Mouse (Mus musculus) olfactory bulb, adult 2 months (tissue): ENCODE measurements around the gene Tmprss12. TPM values are rescaled to one million over a fixed set of nuclear protein-coding genes. Genes with fewer than 3 reads are reported as not detected.
"Not testable (repeated sequence)": the region's sequence is repeated elsewhere in the genome, so short reads cannot be mapped to it uniquely, and the experiment has no call there.

ENCODE experiments used
- H3K27ac ChIP-seq: fragments of 200-500 bp; 2 replicates; pipeline ENCODE4 v1.5.1; 2012; ENCODE audit warnings: low read depth, low read length; ENCODE audit not compliant: insufficient read depth
- H3K4me1 ChIP-seq: fragments of 200-500 bp; 2 replicates; pipeline ENCODE4 v1.6.1; 2012; ENCODE audit warnings: low read length; ENCODE audit not compliant: control insufficient read depth, insufficient read depth
- H3K4me3 ChIP-seq: fragments of 200-500 bp; 2 replicates; pipeline ENCODE4 v1.5.1; 2012; ENCODE audit warnings: mild to moderate bottlenecking, low read depth, low read length, moderate library complexity; ENCODE audit not compliant: insufficient read depth
- CTCF ChIP-seq: fragments of 200-500 bp; IDR thresholded peaks from 2 replicates; pipeline ENCODE4 v1.5.1; 2012; ENCODE audit warnings: low read depth, mild to moderate bottlenecking, low read length, moderate library complexity; ENCODE audit not compliant: insufficient read depth
- POLR2A ChIP-seq: fragments of 200-500 bp; IDR thresholded peaks from 2 replicates; pipeline ENCODE4 v1.6.1; 2012; ENCODE audit warnings: mild to moderate bottlenecking, low read depth, low read length, moderate library complexity; ENCODE audit not compliant: insufficient read depth
- WGBS: fragments of 180-500 bp; shearing (Covaris S2); methylation state at CpG from one replicate; pipeline ENCODE4 v1.1.7; 2018; 5-methylcytosine and 5-hydroxymethylcytosine counted together
- polyA plus RNA-seq: library from polyadenylated mRNA; stranded (reverse); fragments of >200 nt; gene quantifications from 2 replicates; pipeline ENCODE4 v1.2.4, GENCODE M21; 2012; ENCODE audit warnings: low replicate concordance; ENCODE audit not compliant: missing spikeins, insufficient read depth, insufficient read length

The Tmprss12 gene
- polyA plus RNA-seq, 1 experiment: not detected

- Histone ChIP-seq H3K27ac (no peak overlapping the region), H3K4me3 (no peak overlapping the region), H3K4me1 (no peaks in the 10 kb centered on the region)
- no peak for TF ChIP-seq CTCF
- TF ChIP-seq POLR2A: no peak
- WGBS: 78% methylated on average over 14 of the region's 14 CpGs
These were observed 9.2 kb upstream of the Tmprss12 start for GRCm38 (mm10) chr15:100271411-100271810.

GRCm38 (mm10) chr15:100273791-100274308 lies 6.8 kb upstream of the Tmprss12 start:
- H3K4me1 ChIP-seq, H3K4me3 ChIP-seq, H3K27ac ChIP-seq: not testable (repeated sequence)
- WGBS: 89% methylated on average over 4 of the region's 4 CpGs

GRCm38 (mm10) chr15:100274790-100275559 lies 5.7 kb upstream of the Tmprss12 start:
- no peak overlapping the region for H3K27ac ChIP-seq

GRCm38 (mm10) chr15:100276403-100276802 lies 4.2 kb upstream of the Tmprss12 start:
- Histone ChIP-seq H3K4me3 (no peak overlapping the region), H3K4me1 (no peaks in the 10 kb centered on the region), H3K27ac (no peak overlapping the region)
- TF ChIP-seq CTCF: no peak
- TF ChIP-seq POLR2A: no peak
- WGBS: 93% methylated on average over 4 of the region's 4 CpGs

More at GRCm38 (mm10) chr15:100274790-100275559, 5.7 kb upstream of the Tmprss12 start:
- WGBS: 93% methylated on average over 7 of the region's 7 CpGs
- Histone ChIP-seq H3K4me1 (no peaks in the 10 kb centered on the region), H3K4me3 (no peak overlapping the region)
- no peak for TF ChIP-seq CTCF
- no peak for TF ChIP-seq POLR2A

- 98% methylated on average over 3 of the region's 3 CpGs for WGBS
- TF ChIP-seq CTCF (no peak), POLR2A (no peak)
- Histone ChIP-seq H3K4me1 (no peaks in the 10 kb centered on the region), H3K4me3 (no peak overlapping the region), H3K27ac (no peak overlapping the region)
These were observed 3.1 kb upstream of the Tmprss12 start for GRCm38 (mm10) chr15:100277586-100277985.

GRCm38 (mm10) chr15:100288980-100289379 lies 8.3 kb downstream of the Tmprss12 start:
- no peak overlapping the region for H3K4me3 ChIP-seq
- WGBS: 93% methylated on average over 6 of the region's 6 CpGs
- H3K4me1 ChIP-seq: no peaks in the 10 kb centered on the region
- H3K27ac ChIP-seq: no peak overlapping the region
- TF ChIP-seq POLR2A: no peak
- no peak for TF ChIP-seq CTCF

GRCm38 (mm10) chr15:100290858-100291257 lies 10.2 kb downstream of the Tmprss12 start:
- TF ChIP-seq CTCF: no peak
- no peak for TF ChIP-seq POLR2A
- H3K27ac ChIP-seq: no peak overlapping the region
- no peak overlapping the region for H3K4me3 ChIP-seq
- H3K4me1 ChIP-seq: no peaks in the 10 kb centered on the region
- WGBS: 59% methylated on average over 5 of the region's 5 CpGs

GRCm38 (mm10) chr15:100292326-100292725 lies 11.7 kb downstream of the Tmprss12 start:
- H3K4me1 ChIP-seq: no peaks in the 10 kb centered on the region
- no peak overlapping the region for H3K4me3 ChIP-seq
- TF ChIP-seq POLR2A (no peak), CTCF (no peak)
- 76% methylated on average over 7 of the region's 7 CpGs for WGBS
- no peak overlapping the region for H3K27ac ChIP-seq

GRCm38 (mm10) chr15:100297856-100298255 lies 17.2 kb downstream of the Tmprss12 start:
- H3K4me1 ChIP-seq: peaks cover 8% of the 10 kb centered on the region
- TF ChIP-seq POLR2A: no peak
- TF ChIP-seq CTCF: no peak
- no peak overlapping the region for H3K27ac ChIP-seq
- 77% methylated on average over 5 of the region's 5 CpGs for WGBS
- H3K4me3 ChIP-seq: no peak overlapping the region
